Mouse (Mus musculus) liver, embryonic 16.5 days (tissue): ENCODE data around the gene Pde4c. TPM values are rescaled to one million over a fixed set of nuclear protein-coding genes. Genes with fewer than 3 reads are reported as not detected.
A peak's percentile ranks its signal among the peaks of the same experiment; 100 is the strongest.

Experiments used
- ATAC-seq: fragments of 200-750 bp; cut with Nextera tagmentation; 2 replicates; pipeline ENCODE4 v1.8.0; 2017; ENCODE audit warnings: low read depth, mild to moderate bottlenecking, moderate number of reproducible peaks, moderate library complexity
- H3K27ac ChIP-seq: fragments of 300-500 bp; sonication (generic); 2 replicates; pipeline ENCODE4 v1.5.1; 2014; ENCODE audit warnings: mild to moderate bottlenecking, low read length
- H3K27me3 ChIP-seq: fragments of 300-500 bp; sonication (generic); 2 replicates; pipeline ENCODE4 v1.6.1; 2014; ENCODE audit warnings: low read depth, low read length, mixed read lengths; ENCODE audit not compliant: control insufficient read depth, insufficient read depth
- H3K36me3 ChIP-seq: fragments of 300-500 bp; sonication (generic); 2 replicates; pipeline ENCODE4 v1.6.1; 2014; ENCODE audit warnings: mild to moderate bottlenecking; ENCODE audit not compliant: control insufficient read depth, insufficient read depth
- H3K4me1 ChIP-seq: fragments of 300-500 bp; sonication (generic); 2 replicates; pipeline ENCODE4 v1.6.1; 2014; ENCODE audit warnings: low read depth, low read length, mixed read lengths; ENCODE audit not compliant: control insufficient read depth
- H3K4me2 ChIP-seq: fragments of 300-500 bp; sonication (generic); 2 replicates; pipeline ENCODE4 v1.6.1; 2014; ENCODE audit warnings: low read depth, low read length, mixed read lengths
- H3K4me3 ChIP-seq: fragments of 300-500 bp; sonication (generic); 2 replicates; pipeline ENCODE4 v1.5.1; 2014; ENCODE audit warnings: low read depth, mild to moderate bottlenecking, low read length
- H3K9ac ChIP-seq: fragments of 300-500 bp; sonication (generic); 2 replicates; pipeline ENCODE4 v1.6.1; 2014; ENCODE audit warnings: low read depth, low read length
- H3K9me3 ChIP-seq: fragments of 300-500 bp; sonication (generic); replicated peaks from 2 replicates; pipeline ENCODE4 v1.6.1; 2016; ENCODE audit warnings: low read length; ENCODE audit not compliant: control insufficient read depth
- WGBS: fragments of 180-500 bp; shearing (Covaris S2); extraction: QIAGEN DNeasy Blood & Tissue Kit; methylation state at CpG from one replicate; pipeline ENCODE4 v1.1.7; 2014; ENCODE audit not compliant: insufficient replicate concordance; 5-methylcytosine and 5-hydroxymethylcytosine counted together
- polyA plus RNA-seq: library from polyadenylated mRNA; unstranded; fragments of >200 nt; fragmentation: Nextera tagmentation; extraction: Ambion mirVana; gene quantifications from 2 replicates; pipeline ENCODE4 v1.2.1, GENCODE M21; 2015

Pde4c gene
- polyA plus RNA-seq, 1 experiment from 2014 or later = 2.2 TPM

DNA sequence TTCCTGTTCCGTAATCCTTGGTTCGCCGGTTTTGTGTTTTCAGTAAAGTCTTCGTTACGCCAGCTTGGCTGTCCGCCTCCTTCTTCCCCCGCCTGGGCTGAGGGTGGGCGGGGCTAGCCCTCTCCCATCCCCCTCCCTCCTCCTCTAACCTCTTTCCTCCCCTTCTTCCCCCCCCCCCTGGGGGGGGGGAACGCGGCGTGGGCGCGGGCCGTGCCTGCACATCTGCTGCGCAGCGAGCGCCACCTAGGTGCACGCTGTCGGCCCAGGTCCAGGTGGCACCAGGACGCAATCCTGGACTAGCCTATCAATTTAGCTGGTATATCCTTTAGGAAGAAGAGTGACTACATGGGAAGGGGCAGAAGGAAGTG is 23.0 kb upstream of the Pde4c start:
- peak overlapping the region; percentile 98 for H3K9ac ChIP-seq
- no peaks in the 10 kb centered on the region for H3K9me3 ChIP-seq
- H3K27ac ChIP-seq = peak overlapping the region; percentile 98
- peak; percentile 2 for ATAC-seq
- H3K4me1 ChIP-seq = peaks cover 40% of the 10 kb centered on the region
- WGBS = under 1% methylated on average over 20 of the region's 20 CpGs
- H3K36me3 ChIP-seq = no peaks in the 10 kb centered on the region
- peak overlapping the region; percentile 99 for H3K4me2 ChIP-seq
- no peaks in the 10 kb centered on the region for H3K27me3 ChIP-seq
- peak overlapping the region; percentile 88 for H3K4me3 ChIP-seq

DNA sequence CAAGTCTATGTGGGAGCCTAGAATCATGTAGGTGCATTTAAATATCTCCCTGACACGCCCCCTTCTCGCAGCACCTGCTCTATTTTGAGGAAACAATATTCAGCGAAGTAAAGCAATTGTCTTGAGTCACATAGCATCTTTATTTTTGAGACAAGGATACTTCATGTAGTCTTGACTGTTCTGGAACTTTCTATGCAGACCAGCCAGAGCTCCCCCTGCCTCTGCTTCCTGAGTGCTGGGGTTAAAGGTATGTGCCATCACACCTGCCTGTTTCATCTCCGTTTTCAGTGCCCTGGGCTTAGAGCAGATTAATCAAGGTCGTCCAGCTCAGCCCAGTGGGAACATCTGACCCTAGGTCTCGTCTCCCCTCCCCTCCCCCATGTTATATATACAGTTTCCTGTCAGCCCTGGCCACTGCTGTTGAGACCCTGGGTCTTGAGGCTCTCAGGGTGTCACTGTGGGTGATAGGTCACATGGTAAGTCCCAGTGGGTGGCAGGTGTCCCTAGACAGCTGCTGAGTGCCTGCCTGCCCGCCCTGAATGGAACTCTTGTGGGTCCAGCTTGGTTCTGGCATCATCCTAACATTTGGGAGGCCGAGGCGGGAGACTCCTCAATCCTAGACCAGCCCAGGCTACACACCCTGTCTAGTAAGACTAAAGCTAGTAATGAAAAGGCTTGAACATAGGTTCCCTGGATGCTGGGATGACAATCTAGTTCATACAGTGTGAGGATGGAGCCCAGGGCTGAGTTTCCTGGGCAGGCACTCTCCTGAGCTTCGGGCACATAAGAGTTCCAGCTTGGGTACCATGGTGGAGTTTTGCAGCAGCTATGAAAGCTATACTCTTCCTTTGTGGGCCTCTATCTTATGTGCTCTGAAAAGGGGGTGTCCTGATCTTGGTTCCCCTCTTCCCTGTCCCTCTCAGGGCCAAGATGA is 22.2 kb upstream of the Pde4c start:
- Histone ChIP-seq H3K27ac (peak overlapping the region; percentile 98; the same call in 1 of the 2 replicates), H3K4me2 (peak overlapping the region; percentile 99), H3K9ac (peak overlapping the region; percentile 98), H3K36me3 (no peaks in the 10 kb centered on the region), H3K27me3 (no peaks in the 10 kb centered on the region), H3K4me1 (peaks cover 32% of the 10 kb centered on the region), H3K4me3 (peak overlapping the region; percentile 88), H3K9me3 (no peaks in the 10 kb centered on the region)
- 54% methylated on average over 10 of the region's 10 CpGs for WGBS
- ATAC-seq = no peak

GRCm38 (mm10) chr8:70701982-70702841 is 21.3 kb upstream of the Pde4c start:
- no peak overlapping the region for H3K9ac ChIP-seq
- no peaks in the 10 kb centered on the region for H3K9me3 ChIP-seq
- no peak overlapping the region for H3K4me3 ChIP-seq
- no peaks in the 10 kb centered on the region for H3K36me3 ChIP-seq
- H3K27ac ChIP-seq = no peak overlapping the region
- peaks cover 23% of the 10 kb centered on the region for H3K4me1 ChIP-seq
- H3K4me2 ChIP-seq = no peak overlapping the region
- WGBS = 78% methylated on average over 2 of the region's 2 CpGs
- ATAC-seq = no peak
- H3K27me3 ChIP-seq = no peaks in the 10 kb centered on the region

GRCm38 (mm10) chr8:70702842-70703182 is 20.7 kb upstream of the Pde4c start:
- no peak overlapping the region for H3K4me3 ChIP-seq
- no peaks in the 10 kb centered on the region for H3K9me3 ChIP-seq
- no peak for ATAC-seq
- no peak overlapping the region for H3K4me2 ChIP-seq
- H3K4me1 ChIP-seq = peaks cover 17% of the 10 kb centered on the region
- WGBS = 61% methylated on average over 3 of the region's 3 CpGs
- no peaks in the 10 kb centered on the region for H3K27me3 ChIP-seq
- H3K36me3 ChIP-seq = no peaks in the 10 kb centered on the region
- no peak overlapping the region for H3K27ac ChIP-seq
- no peak overlapping the region for H3K9ac ChIP-seq

DNA sequence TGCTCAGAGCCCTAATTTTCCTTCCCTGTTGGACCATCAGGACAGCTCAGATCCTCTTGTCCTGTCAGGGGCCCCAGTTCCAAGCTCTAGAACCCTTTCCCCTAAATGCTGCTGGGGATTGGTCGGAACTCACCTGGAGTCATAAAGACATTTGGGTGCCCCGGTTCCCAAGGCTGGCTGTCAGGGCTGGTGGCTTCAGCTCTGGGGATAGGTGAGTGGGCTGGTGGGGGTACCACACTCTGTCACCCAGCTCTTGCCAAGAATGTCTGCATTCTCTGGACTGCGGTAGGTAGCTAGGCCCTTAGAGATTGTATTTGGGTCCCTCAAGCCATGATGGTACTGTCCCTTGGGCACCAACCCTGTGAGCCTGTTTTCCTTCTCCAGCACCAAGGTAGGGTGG is 20.2 kb upstream of the Pde4c start, which contains the start of gene Iqcn:
TSS of gene Iqcn (plus strand) at position 171 of the 400 bp plus-strand sequence.
- Histone ChIP-seq H3K4me1 (peaks cover 13% of the 10 kb centered on the region), H3K4me3 (no peak within 1 kb of the TSS), H3K36me3 (no peaks in the 10 kb centered on the region), H3K27me3 (no peaks in the 10 kb centered on the region), H3K9me3 (no peaks in the 10 kb centered on the region), H3K9ac (no peak within 1 kb of the TSS), H3K27ac (no peak within 1 kb of the TSS), H3K4me2 (no peak within 1 kb of the TSS)
- 83% methylated on average over 3 of the region's 3 CpGs for WGBS
- no peak for ATAC-seq

- Histone ChIP-seq H3K4me1 (no peaks in the 10 kb centered on the region), H3K4me3 (no peak overlapping the region), H3K27me3 (no peaks in the 10 kb centered on the region), H3K27ac (no peak overlapping the region), H3K9ac (no peak overlapping the region), H3K4me2 (no peak overlapping the region), H3K36me3 (no peaks in the 10 kb centered on the region), H3K9me3 (no peaks in the 10 kb centered on the region)
- WGBS = 72% methylated on average over 14 of the region's 14 CpGs
- ATAC-seq = no peak
Measured at GRCm38 (mm10) chr8:70708281-70708680, 15.2 kb upstream of the Pde4c start.

GRCm38 (mm10) chr8:70709794-70710193 is 13.7 kb upstream of the Pde4c start:
- H3K27me3 ChIP-seq = no peaks in the 10 kb centered on the region

GRCm38 (mm10) chr8:70710296-70710695 is 13.2 kb upstream of the Pde4c start:
- H3K27me3 ChIP-seq = no peaks in the 10 kb centered on the region
- 65% methylated on average over 1 of the region's 1 CpGs for WGBS
- H3K9ac ChIP-seq = no peak overlapping the region
- no peak overlapping the region for H3K4me2 ChIP-seq
- no peak overlapping the region for H3K4me3 ChIP-seq
- no peaks in the 10 kb centered on the region for H3K4me1 ChIP-seq
- ATAC-seq = no peak
- H3K36me3 ChIP-seq = no peaks in the 10 kb centered on the region
- H3K27ac ChIP-seq = no peak overlapping the region
- H3K9me3 ChIP-seq = no peaks in the 10 kb centered on the region

More at GRCm38 (mm10) chr8:70709794-70710193, 13.7 kb upstream of the Pde4c start:
- Histone ChIP-seq H3K27ac (no peak overlapping the region), H3K9ac (no peak overlapping the region), H3K4me1 (no peaks in the 10 kb centered on the region), H3K4me2 (no peak overlapping the region), H3K4me3 (no peak overlapping the region), H3K36me3 (no peaks in the 10 kb centered on the region), H3K9me3 (no peaks in the 10 kb centered on the region)
- WGBS = 75% methylated on average over 9 of the region's 9 CpGs
- ATAC-seq = no peak

DNA sequence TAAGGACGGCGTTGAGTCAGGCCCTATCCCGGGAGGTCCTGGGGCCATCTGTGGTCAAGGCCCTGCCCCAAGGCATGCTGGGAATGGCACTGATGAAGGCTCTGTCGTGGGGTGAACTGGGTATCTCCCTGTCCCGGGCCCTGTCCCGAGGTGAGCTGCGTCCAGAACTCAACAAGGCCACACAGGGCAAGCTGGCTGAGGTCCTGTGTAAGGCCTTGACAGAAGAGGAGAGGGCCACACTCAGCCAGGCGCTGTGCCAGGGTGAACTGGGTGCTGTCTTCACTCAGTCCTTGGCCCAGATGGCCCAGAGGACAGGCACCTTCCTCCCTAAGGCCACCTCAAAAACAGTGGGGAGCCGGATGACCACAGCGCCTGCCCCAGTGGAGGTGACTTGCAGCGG is 12.5 kb upstream of the Pde4c start:
- ATAC-seq = no peak
- Histone ChIP-seq H3K9ac (no peak overlapping the region), H3K36me3 (no peaks in the 10 kb centered on the region), H3K9me3 (no peaks in the 10 kb centered on the region), H3K4me1 (no peaks in the 10 kb centered on the region), H3K4me2 (no peak overlapping the region), H3K27me3 (no peaks in the 10 kb centered on the region), H3K27ac (no peak overlapping the region), H3K4me3 (no peak overlapping the region)
- 62% methylated on average over 11 of the region's 11 CpGs for WGBS
